In genomic region chr17:25083444-25083931, GRCm38 (mm10) we compare ENCODE assay signal across 8 mouse cellular contexts. TPM values are rescaled to one million over a fixed set of nuclear protein-coding genes. Genes with fewer than 3 reads are reported as not detected.
DNase-seq lines count a peak whose midpoint lies in the region; ATAC-seq and TF ChIP-seq lines count a peak whose summit lies in the region.

Gene Tmem204, minus strand, starts transcription at chr17:25083591.

- TF ChIP-seq POLR2A in cortical plate, adult 2 months (IDR thresholded peaks at IDR 0.05; ENCODE audit: extremely low read depth, insufficient read depth, low read length) = no peak

- H3K4me2 ChIP-seq in intestine, embryonic 15.5 days (replicated peaks) = peak within 1 kb of the TSS; percentile 11; the same call in 1 of the 2 replicates
- H3K4me2 ChIP-seq in liver, embryonic 16.5 days (ENCODE audit: low read depth, low read length) = no peak within 1 kb of the TSS

- DNase-seq in NIH3T3 (ENCODE audit: low read depth) = peak; percentile 97
- peak; percentile 57 to 63 for DNase-seq in gastrocnemius, postnatal 36 days
- DNase-seq in ovary, postnatal 36 days (ENCODE audit: low spot score) = peak; percentile 40
- no peak for DNase-seq in layer of hippocampus, postnatal 25 days (ENCODE audit: extremely low spot score in 1 of 2, low spot score in 1 of 2)

- H3K4me3 ChIP-seq in cortical plate, adult 2 months (ENCODE audit: insufficient read depth, low read length) = no peak within 1 kb of the TSS
- no peak within 1 kb of the TSS for H3K4me3 ChIP-seq in intestine, embryonic 15.5 days (replicated peaks)
- H3K4me3 ChIP-seq in liver, embryonic 16.5 days (ENCODE audit: low read depth, low read length) = no peak within 1 kb of the TSS

- no peaks in the 10 kb centered on the region for H3K36me3 ChIP-seq in intestine, embryonic 15.5 days
- no peaks in the 10 kb centered on the region for H3K36me3 ChIP-seq in liver, embryonic 16.5 days (ENCODE audit: control insufficient read depth, insufficient read depth)

- no peak within 1 kb of the TSS for H3K9ac ChIP-seq in intestine, embryonic 15.5 days
- H3K9ac ChIP-seq in liver, embryonic 16.5 days (ENCODE audit: low read depth, low read length) = no peak within 1 kb of the TSS

- H3K27me3 ChIP-seq in intestine, embryonic 15.5 days (replicated peaks) = no peaks in the 10 kb centered on the region
- H3K27me3 ChIP-seq in liver, embryonic 16.5 days (ENCODE audit: control insufficient read depth, insufficient read depth, low read depth, low read length) = no peaks in the 10 kb centered on the region

- intact Hi-C loops in gastrocnemius, postnatal 36 days (cut with DNase I) = loop anchor here (5.0 kb wide), 1 partner anchor 66 kb away; the partner anchor contains the start of genes Cramp1l and Ift140

- ATAC-seq in intestine, embryonic 15.5 days = peak; percentile 88
- ATAC-seq in liver, embryonic 16.5 days (ENCODE audit: low read depth) = peak; percentile 11; the same call in 1 of the 2 replicates
- ATAC-seq in CD4-positive, CD25-positive, alpha-beta regulatory T cell, adult 4 months = no peak

- H3K4me1 ChIP-seq in cortical plate, adult 2 months (ENCODE audit: control insufficient read depth, insufficient read depth, low read length) = peaks cover 8% of the 10 kb centered on the region
- peaks cover 37% of the 10 kb centered on the region for H3K4me1 ChIP-seq in intestine, embryonic 15.5 days (replicated peaks)
- H3K4me1 ChIP-seq in liver, embryonic 16.5 days (ENCODE audit: control insufficient read depth, low read depth, low read length) = peaks cover 35% of the 10 kb centered on the region

- no peaks in the 10 kb centered on the region for H3K9me3 ChIP-seq in intestine, embryonic 15.5 days
- H3K9me3 ChIP-seq in liver, embryonic 16.5 days (replicated peaks; ENCODE audit: control insufficient read depth, low read length) = no peaks in the 10 kb centered on the region

- H3K27ac ChIP-seq in cortical plate, adult 2 months (ENCODE audit: insufficient read depth, low read length) = no peak within 1 kb of the TSS
- peak within 1 kb of the TSS; percentile 96 for H3K27ac ChIP-seq in intestine, embryonic 15.5 days
- peak within 1 kb of the TSS; percentile 73 for H3K27ac ChIP-seq in liver, embryonic 16.5 days (ENCODE audit: low read length)

- WGBS in intestine, embryonic 15.5 days = 36% methylated on average over 7 of the region's 7 CpGs
- 61% methylated on average over 7 of the region's 7 CpGs for WGBS in liver, embryonic 16.5 days (ENCODE audit: insufficient replicate concordance)

- TF ChIP-seq CTCF in cortical plate, adult 2 months (IDR thresholded peaks at IDR 0.05; ENCODE audit: extremely low read depth, insufficient read depth, low read length) = 0 out of 2 replicates have a peak, but pooled peaks have one; percentile 8

RNA-seq across cellular contexts. Expression of gene Tmem204, which starts in this region (rescaled TPM):
- polyA plus RNA-seq in cortical plate, adult 2 months (2012; rRNA removed) = 17.8 and 19.4 TPM in 2 replicates
- total RNA-seq in gastrocnemius, postnatal 36 days (2021) = 10 to 100 TPM; 10.3 to 10.7 TPM
- polyA plus RNA-seq in intestine, embryonic 15.5 days (2015; fragmentation: Nextera tagmentation; extraction: Ambion mirVana) = 22.8 and 23.2 TPM in 2 replicates
- polyA plus RNA-seq in liver, embryonic 16.5 days (2015; fragmentation: Nextera tagmentation; extraction: Ambion mirVana) = 6.2 and 7.3 TPM in 2 replicates
- total RNA-seq in layer of hippocampus, postnatal 25 days (2021) = 1 to 10 TPM; 8.0 to 8.4 TPM
- under 1 TPM; 0.56 to 0.79 TPM for polyA plus RNA-seq in CD4-positive, CD25-positive, alpha-beta regulatory T cell, adult 4 months (2017; shearing (Covaris generic))

Comparison
In these comparisons a context has a peak if more than half of its experiments do, and no peak if none do; other contexts are left out.
1. DNase-seq: peak in NIH3T3 (single experiment), gastrocnemius, postnatal 36 days (2 of 2) and ovary, postnatal 36 days (single experiment); none in layer of hippocampus, postnatal 25 days (0 of 2).